Comparison of ENCODE assay signal across 8 mouse cellular contexts in the genomic region with DNA sequence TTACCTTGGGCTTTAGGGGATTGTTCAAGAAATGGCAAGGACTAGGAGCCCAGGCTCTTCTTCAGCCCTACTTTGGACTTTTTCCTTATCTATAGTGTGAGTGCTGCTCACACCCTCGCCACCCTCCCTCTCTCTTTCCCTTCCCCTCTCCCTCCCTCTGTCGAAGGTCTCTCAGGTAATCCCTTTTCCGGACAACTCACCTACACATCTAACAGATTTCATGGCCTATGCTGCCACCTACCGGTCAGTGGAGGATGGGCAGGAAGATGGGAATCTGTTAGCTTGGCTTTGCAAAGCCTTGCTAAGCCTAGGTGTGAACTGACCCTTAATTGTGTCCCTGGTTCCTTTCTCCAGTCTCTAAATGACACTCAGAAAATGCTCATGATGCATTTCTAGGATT. TPM values are rescaled to one million over a fixed set of nuclear protein-coding genes. Genes with fewer than 3 reads are reported as not detected.
DNase-seq lines count a peak whose midpoint lies in the region; ATAC-seq lines count a peak whose summit lies in the region.

No protein-coding gene starts in this region.

- H3K9me3 ChIP-seq in heart, embryonic 11.5 days (replicated peaks; ENCODE audit: control insufficient read depth, low read length), result no peaks in the 10 kb centered on the region
- H3K9me3 ChIP-seq in embryonic facial prominence, embryonic 15.5 days (replicated peaks), result no peaks in the 10 kb centered on the region

- peaks cover 50% of the 10 kb centered on the region for H3K4me1 ChIP-seq in heart, embryonic 11.5 days (ENCODE audit: control insufficient read depth, insufficient read depth, low read length)
- peaks cover 69% of the 10 kb centered on the region for H3K4me1 ChIP-seq in embryonic facial prominence, embryonic 15.5 days

- ATAC-seq in heart, embryonic 11.5 days (replicated peaks; ENCODE audit: insufficient number of reproducible peaks, low FRiP score, low TSS enrichment), result no peak
- no peak for ATAC-seq in embryonic facial prominence, embryonic 15.5 days (ENCODE audit: insufficient number of reproducible peaks, low FRiP score, low TSS enrichment, low read depth)
- ATAC-seq in monocyte, adult 5-6 weeks (replicated peaks; ENCODE audit: insufficient number of reproducible peaks, low FRiP score, low TSS enrichment, poor library complexity, severe bottlenecking), result peak; percentile 68

- 1% methylated on average over 4 of the region's 4 CpGs for WGBS in heart, embryonic 11.5 days (ENCODE audit: insufficient replicate concordance)
- 0% methylated on average over 4 of the region's 4 CpGs for WGBS in embryonic facial prominence, embryonic 15.5 days

- no peak overlapping the region for H3K4me2 ChIP-seq in heart, embryonic 11.5 days
- peak overlapping the region; percentile 86 for H3K4me2 ChIP-seq in embryonic facial prominence, embryonic 15.5 days (replicated peaks)

- DNase-seq in heart, adult 18-20 months, result peak; percentile 80 to 95
- peak; percentile 77 for DNase-seq in adrenal gland, postnatal 25 days
- peak; percentile 84 to 89 for DNase-seq in heart, postnatal 14 days
- peak; percentile 70 to 78 for DNase-seq in left cerebral cortex, postnatal 36 days (ENCODE audit: low spot score in 2 of 2)
- peak; percentile 77 to 91 for DNase-seq in spleen, postnatal 4 days (ENCODE audit: low spot score in 2 of 2)

- H3K9ac ChIP-seq in heart, embryonic 11.5 days (ENCODE audit: low read depth, low read length), result no peak overlapping the region
- 0 out of 2 replicates have a peak overlapping the region, but pooled peaks have one; percentile 4 for H3K9ac ChIP-seq in embryonic facial prominence, embryonic 15.5 days

- intact Hi-C loops in heart, postnatal 14 days (cut with DNase I), result loop anchor here (1.0 to 5.0 kb wide), 3 partner anchors 20 to 145 kb away; a partner anchor contains a TSS
- intact Hi-C loops in left cerebral cortex, postnatal 36 days (cut with DNase I), result loop anchor here (1.0 kb wide), 2 partner anchors 22 to 48 kb away; a partner anchor contains a TSS

- no peak overlapping the region for H3K27ac ChIP-seq in heart, embryonic 11.5 days (ENCODE audit: low read depth, low read length)
- peak overlapping the region; percentile 86 for H3K27ac ChIP-seq in embryonic facial prominence, embryonic 15.5 days (replicated peaks)

- H3K27me3 ChIP-seq in heart, embryonic 11.5 days (ENCODE audit: control insufficient read depth, insufficient read depth, low read length), result no peaks in the 10 kb centered on the region
- H3K27me3 ChIP-seq in embryonic facial prominence, embryonic 15.5 days, result no peaks in the 10 kb centered on the region

- H3K4me3 ChIP-seq in heart, embryonic 11.5 days (ENCODE audit: low read depth, low read length), result no peak overlapping the region
- peak overlapping the region; percentile 28 for H3K4me3 ChIP-seq in embryonic facial prominence, embryonic 15.5 days (replicated peaks)

- H3K36me3 ChIP-seq in heart, embryonic 11.5 days (ENCODE audit: control insufficient read depth, insufficient read depth, low read length), result peaks cover 16% of the 10 kb centered on the region
- peaks cover 46% of the 10 kb centered on the region for H3K36me3 ChIP-seq in embryonic facial prominence, embryonic 15.5 days

RNA-seq across cellular contexts. Expression of a gene that starts 19.4 kb away (rescaled TPM):
- total RNA-seq in heart, adult 18-20 months (2021), result 10 to 100 TPM; 36.2 to 41.7 TPM
- 8.7 and 9.3 TPM in 2 replicates for polyA plus RNA-seq in heart, embryonic 11.5 days (2014; fragmentation: Nextera tagmentation; extraction: Ambion mirVana)
- total RNA-seq in adrenal gland, postnatal 25 days (2021), result 56.0 and 82.0 TPM in 2 replicates
- polyA plus RNA-seq in embryonic facial prominence, embryonic 15.5 days (2015; fragmentation: Nextera tagmentation; extraction: Ambion mirVana), result 21.2 and 21.8 TPM in 2 replicates
- 10 to 100 TPM; 57.9 to 64.9 TPM for total RNA-seq in heart, postnatal 14 days (2021)
- 10 to 100 TPM; 58.1 to 70.0 TPM for total RNA-seq in left cerebral cortex, postnatal 36 days (2021)
- 2.8 to 14.1 TPM (median 2.8 TPM) in 3 replicates for total RNA-seq in monocyte, adult 5-6 weeks (2017)

RNA-seq across cellular contexts. Expression of a gene that starts 47.2 kb away (rescaled TPM):
- total RNA-seq in heart, adult 18-20 months (2021), result not detected
- polyA plus RNA-seq in heart, embryonic 11.5 days (2014; fragmentation: Nextera tagmentation; extraction: Ambion mirVana), result 0.14 TPM in 1 of 2 replicates, not detected in the other
- not detected in 2 replicates for total RNA-seq in adrenal gland, postnatal 25 days (2021)
- polyA plus RNA-seq in embryonic facial prominence, embryonic 15.5 days (2015; fragmentation: Nextera tagmentation; extraction: Ambion mirVana), result 2.1 and 3.3 TPM in 2 replicates
- total RNA-seq in heart, postnatal 14 days (2021), result not detected
- not detected for total RNA-seq in left cerebral cortex, postnatal 36 days (2021)
- total RNA-seq in monocyte, adult 5-6 weeks (2017), result not detected in 3 replicates

RNA-seq across cellular contexts. Expression of a gene that starts 59.7 kb away (rescaled TPM):
- total RNA-seq in heart, adult 18-20 months (2021), result 1 to 10 TPM in 1 of 2 experiments, under 1 TPM in 1; 0.37 to 2.8 TPM
- 0.06 TPM in 1 of 2 replicates, not detected in the other for polyA plus RNA-seq in heart, embryonic 11.5 days (2014; fragmentation: Nextera tagmentation; extraction: Ambion mirVana)
- 0.18 TPM in 1 of 2 replicates, not detected in the other for total RNA-seq in adrenal gland, postnatal 25 days (2021)
- polyA plus RNA-seq in embryonic facial prominence, embryonic 15.5 days (2015; fragmentation: Nextera tagmentation; extraction: Ambion mirVana), result 0.29 and 0.49 TPM in 2 replicates
- total RNA-seq in heart, postnatal 14 days (2021), result under 1 TPM; 0.12 to 0.20 TPM
- not detected for total RNA-seq in left cerebral cortex, postnatal 36 days (2021)
- total RNA-seq in monocyte, adult 5-6 weeks (2017), result 13.4 to 23.0 TPM (median 17.5 TPM) in 3 replicates
